Mouse (Mus musculus) hindlimb bud, embryonic 11.5 days (tissue): ENCODE results near the gene Btbd35f12.
"Not testable (repeated sequence)": the region's sequence is repeated elsewhere in the genome, so short reads cannot be mapped to it uniquely, and the experiment has no call there.

Experiments used
- DNase-seq: peaks from one replicate; pipeline ENCODE4 v3.0.0-alpha.2; 2012; ENCODE audit warnings: low read depth, low spot score; ENCODE audit errors: extremely low spot score

Btbd35f12 gene

GRCm38 (mm10) chrX:33313079-33313478 lies at the start of gene Btbd35f12:
Btbd35f12 (plus strand) TSS chrX:33313379.
- not testable (repeated sequence) for DNase-seq

- not testable (repeated sequence) for DNase-seq
Observed at GRCm38 (mm10) chrX:33353254-33353653, 40.1 kb downstream of the Btbd35f12 start.
